Mouse (Mus musculus): ENCODE results near the gene Gli2.

Gene Gli2

DNA sequence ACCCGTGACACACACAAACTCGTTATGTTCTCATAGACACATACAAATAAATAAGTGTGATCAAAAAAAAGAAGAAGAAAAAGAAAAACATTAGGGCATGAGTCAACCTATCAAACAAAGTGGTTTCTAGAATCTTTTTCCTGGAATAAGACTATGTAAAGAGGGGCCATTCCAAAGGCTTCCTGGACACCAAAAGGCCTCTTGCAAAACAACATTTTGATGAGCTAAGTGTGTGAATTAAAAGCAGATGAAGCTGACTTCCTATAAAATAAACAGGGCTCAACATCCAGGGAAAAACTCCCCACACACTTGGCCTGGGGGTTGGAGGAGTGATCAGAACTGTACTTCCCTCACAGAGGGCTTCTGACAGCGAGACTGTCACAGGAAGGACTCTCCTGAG is 155.1 kb downstream of the Gli2 start:
- no peak for DNase-seq

DNA sequence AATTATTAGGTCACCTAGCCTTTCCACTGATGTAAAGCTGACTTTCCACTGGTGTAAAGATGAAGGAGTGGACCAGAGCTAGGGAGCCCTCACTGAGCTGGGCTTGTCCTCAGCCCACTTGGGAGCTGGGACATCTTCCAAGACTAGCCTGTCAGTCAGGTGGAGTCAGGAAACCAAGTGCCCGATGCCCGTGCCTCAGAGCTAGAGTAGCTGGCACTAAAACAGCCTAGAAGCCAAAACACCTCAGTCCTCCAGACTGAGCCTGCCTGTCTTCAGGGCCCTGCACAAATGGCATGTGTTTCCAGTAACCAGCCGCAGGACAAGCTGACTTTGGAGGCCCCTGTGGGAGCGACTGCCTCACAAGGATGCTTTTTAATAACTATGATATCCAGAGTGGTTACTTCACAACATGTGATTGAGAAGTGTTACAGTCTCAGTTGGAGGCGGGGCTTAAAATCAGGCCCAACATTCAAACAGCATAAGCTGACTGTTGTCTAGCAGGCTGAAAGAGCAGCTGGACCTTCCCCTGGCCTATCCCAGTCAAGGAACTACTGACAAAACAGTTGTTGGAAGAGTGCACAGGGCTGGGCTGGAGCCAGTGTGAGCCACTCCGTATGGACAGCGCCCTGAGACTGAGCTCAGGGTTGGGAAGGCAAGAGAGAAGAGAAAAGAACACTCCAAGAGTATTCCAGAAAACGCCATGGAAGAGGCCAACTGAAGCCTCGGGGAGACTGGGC is 158.2 kb downstream of the Gli2 start:
- peak in 1 of 2 experiments; percentile 42 for DNase-seq

DNA sequence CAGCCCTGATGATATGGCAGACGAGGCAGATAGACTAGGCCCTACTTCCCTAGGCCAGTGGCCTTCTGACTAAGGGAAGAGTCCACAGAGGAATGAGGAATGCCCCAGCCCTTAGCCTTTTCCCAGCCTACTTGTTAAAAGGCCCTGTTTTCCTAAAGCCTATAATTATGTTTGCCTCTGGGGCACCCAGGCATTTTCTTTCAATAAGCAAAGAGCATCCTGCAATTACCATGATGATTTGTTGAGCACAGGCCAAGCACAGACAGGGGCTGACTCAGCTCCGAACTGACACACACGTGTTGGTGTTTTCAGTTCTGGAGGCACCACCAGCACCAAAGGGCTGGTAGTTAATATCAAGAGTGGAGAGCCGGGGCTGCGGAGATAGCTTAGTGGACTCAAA is 162.0 kb downstream of the Gli2 start:
- no peak for DNase-seq

DNA sequence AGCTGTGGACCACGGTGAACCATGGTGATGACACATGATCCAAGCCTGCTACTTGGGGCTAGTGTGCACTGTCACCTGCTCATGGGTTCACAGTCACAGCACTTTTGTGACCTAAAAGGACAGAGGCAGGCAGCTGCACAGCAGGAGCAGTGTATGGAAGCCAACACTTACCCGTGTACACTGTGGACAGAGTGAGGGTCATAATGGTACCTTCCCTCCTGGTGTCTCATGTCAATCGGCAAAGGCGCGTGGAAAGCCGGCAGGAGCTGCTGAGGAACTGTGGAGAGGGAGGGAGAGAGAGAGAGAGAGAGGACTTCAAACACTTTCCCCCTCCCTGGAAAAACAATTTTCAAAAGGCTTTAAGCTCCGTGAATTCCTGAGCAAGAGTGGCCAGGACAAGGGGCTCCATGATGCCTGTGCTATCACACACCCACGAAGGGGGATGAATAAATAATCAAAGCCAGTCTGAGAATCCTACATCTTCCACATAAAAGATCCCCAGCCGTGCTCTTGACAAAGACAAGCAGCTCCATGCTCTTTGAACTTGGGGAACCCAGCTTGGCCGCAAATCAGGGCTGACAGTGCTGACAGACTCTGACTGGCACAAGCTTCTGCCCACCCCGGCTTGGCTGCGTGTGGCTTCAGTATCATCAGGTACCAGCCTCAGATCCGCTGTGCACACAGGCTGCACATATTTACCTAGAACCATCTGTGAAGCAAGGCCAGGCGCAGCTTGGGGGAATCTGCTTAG is 163.1 kb downstream of the Gli2 start:
- DNase-seq, result peak; percentile 65 to 67

DNA sequence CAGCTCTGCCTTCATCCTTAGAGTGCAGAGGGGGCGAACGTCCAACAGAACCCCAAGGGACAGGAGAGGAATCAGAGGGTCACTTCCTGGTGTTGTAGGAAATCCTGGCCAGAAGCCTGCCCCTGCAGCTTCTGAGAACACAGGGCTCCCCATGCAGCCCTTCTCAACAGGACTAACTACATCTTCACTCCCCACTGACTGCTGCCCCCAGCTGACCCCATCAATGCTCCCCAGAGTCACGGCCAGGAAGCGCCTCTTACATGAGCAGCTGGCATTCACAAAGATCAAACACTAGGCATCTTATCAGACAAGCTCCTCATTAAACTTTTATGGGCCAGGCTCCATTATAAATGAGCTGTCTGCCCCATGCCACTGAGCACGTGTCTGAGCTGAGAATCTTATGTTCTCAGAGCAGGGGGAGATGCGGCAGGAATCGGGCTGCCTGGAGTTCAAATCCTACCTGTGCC is 172.6 kb downstream of the Gli2 start:
- no peak for DNase-seq

DNA sequence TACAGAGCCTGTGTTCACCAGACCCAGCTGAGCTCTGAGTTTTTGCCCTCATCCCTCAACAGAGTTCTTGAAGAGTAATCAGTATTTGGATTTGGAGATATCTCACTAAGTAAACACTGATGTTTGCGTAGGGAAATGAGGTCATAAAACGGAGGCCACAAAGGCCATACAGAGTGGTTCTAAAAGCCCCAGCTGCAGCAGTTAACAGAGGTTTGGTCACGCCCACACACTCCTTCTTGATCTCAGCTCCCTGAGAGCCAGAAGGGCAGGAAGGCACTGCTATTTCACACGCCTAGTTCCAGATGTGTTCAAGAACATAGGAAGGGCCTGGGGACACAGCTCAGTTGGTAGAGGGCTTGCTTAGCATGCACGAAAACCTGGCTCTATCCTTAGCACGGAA is 175.1 kb downstream of the Gli2 start:
- no peak for DNase-seq

DNA sequence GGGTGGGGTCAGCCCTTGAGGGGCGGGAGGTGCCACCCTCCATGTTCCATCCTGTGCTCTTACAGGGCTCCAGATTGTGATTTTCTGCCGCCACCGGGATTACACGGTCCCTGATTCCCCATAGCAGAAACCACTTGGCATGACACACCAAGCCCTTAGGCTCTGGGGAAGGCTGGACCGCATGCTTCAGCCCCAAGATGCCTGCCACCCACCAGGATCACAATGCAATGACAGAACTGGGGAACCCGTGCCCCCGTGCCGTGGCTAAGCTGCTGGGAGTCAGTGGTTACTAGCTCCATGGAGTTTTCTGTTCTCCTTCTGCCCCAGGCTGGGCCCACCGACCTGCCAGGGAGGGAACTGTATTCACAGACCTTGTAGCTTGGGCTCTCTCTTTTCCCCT is 178.2 kb downstream of the Gli2 start:
- no peak for DNase-seq

DNA sequence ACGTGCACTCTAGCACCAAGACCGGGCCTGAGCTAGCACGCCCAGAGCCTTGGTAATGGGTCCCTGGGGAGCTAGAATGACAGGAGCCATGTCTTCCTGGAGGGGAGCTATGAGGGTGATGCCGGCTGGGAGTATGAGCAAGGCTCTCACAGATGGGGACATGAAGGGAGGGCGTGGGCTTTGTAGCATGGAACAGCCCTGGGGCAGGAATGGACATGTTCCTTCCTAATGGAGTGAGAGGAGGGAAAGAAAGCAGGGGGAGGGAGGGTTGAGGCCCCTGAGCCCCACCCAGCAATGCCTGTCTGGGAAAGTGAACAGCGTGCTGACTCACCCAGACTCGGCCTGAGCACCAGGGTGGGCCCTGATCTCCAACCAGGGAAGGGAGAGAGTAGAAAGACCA is 179.9 kb downstream of the Gli2 start:
- DNase-seq, result no peak

DNA sequence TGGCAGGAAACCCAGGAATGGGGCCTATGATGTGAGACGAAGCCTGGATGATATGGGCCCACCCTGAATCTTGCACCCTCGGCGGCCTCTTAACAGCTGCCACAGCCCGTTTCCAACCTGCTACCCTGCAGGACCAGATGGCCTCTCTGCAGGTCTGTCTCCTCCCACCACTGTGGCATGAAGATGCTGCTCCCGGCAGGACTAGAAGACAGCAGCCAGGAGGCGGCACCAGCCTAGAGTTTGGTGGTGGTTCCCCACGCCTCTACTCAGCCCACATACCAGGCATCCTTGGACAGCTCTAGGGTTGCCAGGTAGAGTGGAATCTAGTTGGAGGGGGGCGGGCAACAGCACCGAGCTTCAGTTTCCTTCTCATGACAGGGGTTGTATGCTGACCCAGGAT is 188.7 kb downstream of the Gli2 start:
- peak; percentile 70 to 82 for DNase-seq

DNA sequence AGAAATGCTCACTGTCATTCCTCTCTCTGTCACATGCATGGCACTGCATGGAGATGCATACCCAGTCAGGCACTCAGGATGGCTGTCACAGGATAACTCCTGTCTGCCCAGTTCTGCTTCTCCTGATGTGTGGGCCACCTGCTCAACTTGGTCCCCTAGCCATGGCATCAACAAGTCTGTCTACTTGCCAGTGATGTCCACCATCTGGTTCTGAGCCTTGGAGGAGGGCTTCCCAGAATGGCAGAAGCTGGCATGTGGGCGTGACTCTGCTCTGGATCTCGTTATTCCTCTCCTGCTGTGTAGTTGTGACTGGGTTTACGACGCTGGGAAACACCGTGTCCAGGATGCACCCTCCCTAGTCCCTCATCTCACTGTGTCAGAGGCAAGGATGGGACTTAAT is 189.4 kb downstream of the Gli2 start:
- DNase-seq, result peak; percentile 38 to 55

DNA sequence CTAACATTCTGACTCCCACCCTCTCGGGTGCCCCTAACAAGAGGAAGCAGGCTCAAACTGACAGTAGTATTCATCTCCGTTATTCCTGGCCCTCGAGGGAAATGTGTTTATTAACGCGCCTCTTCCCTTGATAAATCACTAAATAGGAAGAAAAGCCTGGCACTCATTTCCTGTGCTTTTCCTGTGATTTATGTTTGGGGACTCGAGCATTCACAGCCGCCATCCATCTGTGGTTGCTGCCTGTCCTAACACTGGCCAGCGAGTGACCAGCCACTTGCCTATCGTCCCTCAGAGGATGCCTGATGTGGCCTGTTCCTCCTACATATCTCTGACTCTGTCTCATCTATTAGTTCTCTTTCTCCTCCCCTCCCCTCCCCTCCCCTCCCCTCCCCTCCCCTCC is 195.3 kb downstream of the Gli2 start:
- no peak for DNase-seq

DNA sequence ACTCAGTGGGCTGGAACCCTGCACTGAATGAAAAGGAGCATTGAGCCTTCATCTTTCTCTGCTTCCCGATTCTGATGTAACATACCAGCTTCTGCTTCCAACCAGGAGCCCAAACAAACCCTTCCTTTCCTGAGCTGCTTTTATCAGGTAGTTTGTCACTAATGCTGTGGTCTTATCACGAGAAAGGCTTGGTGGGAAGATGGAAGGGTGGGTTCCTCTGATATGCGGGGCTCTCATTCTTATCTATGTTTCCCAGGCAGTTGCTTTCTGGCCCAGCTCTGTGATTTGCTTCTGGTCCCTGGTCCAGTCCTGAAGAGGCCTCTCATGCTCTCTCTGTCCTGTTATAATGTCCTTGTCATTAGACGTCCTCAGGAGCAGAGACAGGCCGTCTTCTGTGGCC is 222.8 kb downstream of the Gli2 start:
- DNase-seq, result no peak

DNA sequence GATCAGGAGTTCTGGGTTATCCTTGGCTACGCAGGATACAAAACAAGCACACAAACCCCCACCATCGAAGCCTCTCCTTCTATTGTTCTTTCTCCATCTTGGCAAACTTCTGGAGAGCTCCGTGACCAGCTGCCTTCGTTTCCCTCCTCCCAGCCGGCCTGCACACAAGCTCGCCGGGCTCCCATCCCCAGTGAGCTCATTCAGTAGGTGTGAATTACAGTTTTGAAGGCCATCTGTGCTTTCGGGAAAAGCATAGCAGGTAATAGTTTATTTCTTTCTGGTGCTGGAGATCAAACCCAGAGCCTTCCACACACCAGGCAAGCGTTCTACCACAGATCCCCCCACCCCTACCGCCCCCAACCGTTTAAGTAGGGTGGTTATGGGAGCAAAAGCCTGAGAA is 226.8 kb downstream of the Gli2 start:
- DNase-seq, result no peak

DNA sequence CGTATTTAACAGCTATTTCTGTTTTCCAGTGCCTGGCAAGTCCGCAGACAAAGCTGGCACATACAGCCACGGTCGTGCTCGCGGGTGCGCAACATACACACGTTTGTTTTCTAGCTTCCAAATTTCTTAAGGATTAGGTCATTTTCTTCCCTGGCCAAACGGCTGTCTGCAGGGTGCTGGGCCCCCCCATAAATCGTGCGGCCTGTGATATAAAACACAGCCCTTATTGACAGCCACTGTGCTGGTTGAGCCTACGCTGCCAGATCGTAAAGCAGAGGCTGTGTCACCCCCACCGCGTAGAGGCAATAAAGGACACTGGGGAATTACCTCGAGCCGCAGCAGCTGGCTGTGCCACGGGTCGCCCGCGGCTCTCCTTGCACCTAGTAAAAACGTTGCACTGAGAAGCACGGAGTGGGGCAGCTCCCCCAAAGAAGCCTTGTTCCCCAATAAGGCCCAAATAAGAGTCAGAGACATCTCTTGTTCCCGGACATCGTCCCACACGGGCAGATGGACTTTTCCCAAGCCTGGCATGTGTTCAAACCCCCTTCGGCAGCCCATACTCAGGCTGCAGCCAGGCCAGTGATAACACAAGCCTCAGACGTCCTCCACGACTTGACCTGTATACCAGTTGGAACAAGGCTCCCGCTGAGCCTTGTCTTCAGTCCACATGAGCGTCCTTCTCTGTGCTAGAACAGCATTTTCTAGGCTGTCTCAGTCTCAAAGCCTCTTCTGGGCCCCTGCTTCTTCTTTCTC is 227.8 kb downstream of the Gli2 start:
- peak; percentile 41 to 46 for DNase-seq

DNA sequence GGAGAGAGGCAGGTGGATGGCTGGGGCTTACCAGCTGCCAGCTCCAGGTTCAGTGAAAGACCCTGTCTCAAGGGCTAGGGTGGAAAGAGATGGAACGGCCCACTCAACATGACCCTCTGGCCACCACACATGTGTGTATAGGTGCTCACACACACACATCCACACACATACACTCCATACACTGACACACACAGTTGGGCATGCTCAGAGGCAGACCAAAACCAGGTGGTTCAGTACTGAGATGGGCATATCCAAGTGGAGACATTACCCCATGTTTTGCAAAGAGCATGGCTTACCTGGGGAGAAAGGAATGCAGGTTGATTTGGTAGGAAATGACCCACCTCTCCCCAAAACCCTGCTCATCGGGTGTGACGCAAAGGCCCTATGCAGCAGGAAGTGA is 228.4 kb downstream of the Gli2 start:
- no peak for DNase-seq

DNA sequence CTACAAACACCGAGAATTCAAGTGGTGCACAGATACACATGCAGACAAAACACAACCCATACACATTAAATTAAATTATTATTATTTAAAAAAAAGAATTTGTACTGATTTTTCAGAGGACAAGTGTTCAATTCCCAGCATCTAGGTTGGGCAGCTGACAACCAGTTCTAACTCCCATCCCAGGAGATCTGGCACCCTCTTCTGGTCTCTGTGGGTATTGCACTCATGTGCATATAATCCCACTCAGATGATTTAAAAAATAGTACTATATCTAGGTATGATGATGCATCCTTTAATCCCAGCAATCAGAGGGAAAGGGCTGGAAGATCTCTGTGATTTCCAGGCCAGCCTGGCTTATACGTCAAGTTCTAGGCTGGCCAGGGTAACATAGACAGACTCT is 231.2 kb downstream of the Gli2 start:
- peak in 1 of 2 experiments; percentile 19 for DNase-seq

DNA sequence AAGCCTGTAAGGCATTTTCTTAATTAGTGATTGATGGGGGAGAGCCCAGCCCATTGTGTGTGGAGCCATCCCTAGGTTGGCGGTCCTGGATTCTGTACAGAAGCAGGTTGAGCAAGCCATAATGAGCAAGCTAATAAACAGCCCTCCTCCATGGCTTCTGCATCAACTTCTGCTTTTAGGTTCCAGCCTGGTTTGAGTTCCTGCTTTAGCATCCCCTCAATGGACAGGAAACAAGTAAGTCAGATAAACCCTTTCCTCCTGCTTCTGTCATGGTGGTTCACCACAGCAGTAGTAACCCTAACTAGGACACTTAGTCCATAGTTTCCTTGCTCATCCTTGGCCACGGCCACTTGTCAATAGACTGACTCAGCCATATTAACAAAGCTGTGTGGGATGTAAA is 238.4 kb downstream of the Gli2 start:
- no peak for DNase-seq

DNA sequence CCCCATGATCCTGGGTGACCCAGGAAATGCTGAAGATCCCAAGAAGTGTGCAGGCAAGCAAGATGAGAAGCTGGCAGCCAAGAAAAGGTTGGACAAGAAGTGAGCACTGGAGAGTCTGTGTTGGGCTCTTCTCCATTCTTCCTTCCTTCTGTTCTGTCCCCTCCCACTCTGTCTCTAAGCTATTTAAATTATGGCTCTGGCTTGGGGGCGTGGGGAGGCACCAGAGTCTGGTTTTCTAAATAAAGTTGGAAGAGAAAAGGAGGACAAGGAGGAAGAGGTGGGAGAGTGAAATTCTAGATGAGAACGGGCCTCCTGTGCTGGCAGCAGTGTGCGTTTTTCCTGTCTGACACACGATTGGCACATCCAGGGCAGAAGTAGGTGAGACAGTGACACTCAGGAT is 243.1 kb downstream of the Gli2 start:
- DNase-seq, result no peak

DNA sequence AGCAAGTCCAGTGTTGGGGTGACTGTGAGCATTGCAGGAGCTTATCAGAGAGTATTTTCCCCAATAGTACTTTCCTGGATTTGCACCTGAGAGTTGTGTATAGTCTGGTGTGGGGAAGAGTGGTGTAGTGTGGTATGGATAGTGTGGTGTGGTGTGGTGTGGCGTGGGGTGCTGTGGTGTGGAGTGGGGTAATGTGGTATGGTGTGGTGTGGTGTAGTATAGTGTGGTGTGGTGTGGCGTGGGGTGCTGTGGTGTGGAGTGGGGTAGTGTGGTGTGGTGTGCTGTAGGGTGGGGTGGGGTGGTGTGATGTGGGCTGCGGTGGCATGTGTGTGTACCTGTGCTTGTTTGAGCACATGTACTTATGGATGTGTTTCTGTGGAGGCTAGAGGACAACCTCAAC is 246.7 kb downstream of the Gli2 start:
- DNase-seq, result no peak

DNA sequence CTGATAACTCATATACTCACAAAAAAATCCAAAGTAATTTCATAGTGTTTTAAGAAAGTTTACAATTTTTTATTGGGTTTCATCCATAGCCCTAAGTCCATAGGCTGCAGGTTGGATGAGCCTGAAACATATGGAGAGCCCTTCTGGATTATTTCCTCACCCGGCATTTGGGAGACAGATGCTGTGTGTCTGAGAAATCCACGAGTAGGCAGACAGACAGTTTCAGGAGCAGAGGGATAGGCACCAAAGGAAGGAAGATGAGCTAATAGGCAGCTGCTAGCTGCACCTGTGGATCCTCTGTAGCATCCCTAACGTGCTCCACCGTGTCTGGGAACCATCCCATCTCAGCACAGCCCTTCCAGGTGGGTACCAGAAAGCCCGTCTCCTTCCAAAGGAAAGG is 251.3 kb downstream of the Gli2 start:
- no peak for DNase-seq

DNA sequence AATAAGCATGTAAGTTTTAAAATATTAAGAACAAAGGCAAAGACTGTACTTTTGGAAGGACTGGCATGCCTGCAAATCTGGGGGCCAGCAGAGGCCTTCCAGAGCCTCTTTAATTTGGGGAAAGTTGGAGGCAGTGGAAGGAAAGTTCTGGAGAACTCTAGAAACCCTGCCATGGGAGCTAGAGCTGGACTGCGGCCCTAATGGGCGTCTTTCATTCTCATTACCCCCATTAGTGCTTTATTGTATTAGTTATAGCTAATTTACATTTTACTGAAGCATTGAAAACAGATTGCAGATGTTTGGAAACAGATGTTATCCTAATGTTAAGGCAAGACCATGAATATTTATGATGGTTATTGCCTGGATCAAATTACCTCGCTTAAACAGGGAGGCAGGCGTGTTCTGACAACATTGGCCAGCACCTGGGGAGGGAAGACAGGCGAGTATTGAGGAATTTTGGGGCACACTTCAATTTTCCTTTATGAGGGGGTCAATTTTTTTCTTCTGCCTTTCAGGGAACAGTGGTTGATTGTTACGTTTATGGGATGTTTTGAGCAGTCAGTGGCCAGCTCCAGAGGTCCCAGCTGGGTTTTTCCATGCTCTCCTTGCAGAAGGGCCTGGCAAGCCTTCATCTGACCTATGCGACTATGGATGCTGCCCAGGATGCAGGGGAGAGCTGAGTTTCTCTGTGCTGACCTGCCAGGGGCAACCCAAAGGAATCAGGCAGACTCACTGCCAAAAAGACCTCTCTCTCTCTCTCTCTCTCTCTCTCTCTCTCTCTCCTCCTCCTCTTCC is 253.9 kb downstream of the Gli2 start:
- no peak for DNase-seq

DNA sequence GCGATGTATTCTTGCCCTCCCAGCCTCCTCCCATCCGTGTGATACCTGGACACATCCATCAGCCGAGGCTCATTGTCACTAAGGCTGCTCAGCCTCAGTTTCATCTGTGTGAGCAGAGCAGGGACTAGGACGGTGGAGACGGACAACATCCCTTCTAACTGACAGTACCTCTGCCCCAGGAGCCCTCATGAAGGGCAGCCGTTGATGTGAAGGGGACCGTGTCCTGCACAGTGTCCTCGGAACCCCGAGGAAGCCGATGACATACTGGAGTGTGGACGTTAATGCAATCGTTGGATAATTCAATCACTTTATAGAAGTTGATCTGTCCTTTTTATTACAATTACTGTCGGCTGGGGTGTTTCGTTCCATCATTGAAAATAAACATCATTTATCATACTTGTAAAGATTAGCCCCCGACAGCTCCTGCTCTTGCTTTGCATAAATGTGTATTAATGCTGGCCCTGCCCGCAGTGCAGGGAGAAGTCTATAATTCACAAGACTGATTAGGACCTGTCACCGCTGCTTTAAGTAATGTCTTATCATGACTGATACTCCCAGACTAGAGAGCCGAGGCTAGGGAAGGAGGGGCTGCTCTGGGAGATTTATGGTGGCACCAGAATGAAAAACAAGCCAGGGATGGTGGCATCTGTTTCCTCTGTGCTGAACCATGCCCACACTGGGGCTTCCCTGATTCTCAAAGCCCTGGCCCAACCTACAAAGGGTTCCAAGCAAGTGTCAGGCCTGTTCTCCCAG is 257.8 kb downstream of the Gli2 start:
- no peak for DNase-seq
